Mouse (Mus musculus) midbrain, embryonic 11.5 days (tissue): ENCODE data around the gene Pptc7. TPM values are rescaled to one million over a fixed set of nuclear protein-coding genes. Genes with fewer than 3 reads are reported as not detected.
"Not testable (repeated sequence)": the region's sequence is repeated elsewhere in the genome, so short reads cannot be mapped to it uniquely, and the experiment has no call there.

Experiments
- ATAC-seq: fragments of 200-750 bp; cut with Nextera tagmentation; 2 replicates; pipeline ENCODE4 v1.8.0; 2017; ENCODE audit warnings: moderate TSS enrichment, moderate library complexity; ENCODE audit not compliant: low FRiP score
- DNase-seq: peaks from one replicate; pipeline ENCODE4 v3.0.0; 2015; ENCODE audit warnings: low spot score; ENCODE audit errors: missing footprints
- H3K27ac ChIP-seq: fragments of 300-500 bp; sonication (generic); 2 replicates; pipeline ENCODE4 v1.5.1; 2014; ENCODE audit warnings: low read depth, low read length
- H3K27me3 ChIP-seq: fragments of 300-500 bp; sonication (generic); 2 replicates; pipeline ENCODE4 v1.6.1; 2014; ENCODE audit warnings: mild to moderate bottlenecking, low read length, moderate library complexity, mixed read lengths; ENCODE audit not compliant: control insufficient read depth, insufficient read depth
- H3K36me3 ChIP-seq: fragments of 300-500 bp; sonication (generic); 2 replicates; pipeline ENCODE4 v1.6.1; 2014; ENCODE audit warnings: mild to moderate bottlenecking, low read length, moderate library complexity, mixed read lengths; ENCODE audit not compliant: control insufficient read depth, insufficient read depth
- H3K4me1 ChIP-seq: fragments of 300-500 bp; sonication (generic); 2 replicates; pipeline ENCODE4 v1.6.1; 2014; ENCODE audit warnings: low read length; ENCODE audit not compliant: control insufficient read depth, insufficient read depth
- H3K4me2 ChIP-seq: fragments of 300-500 bp; sonication (generic); 2 replicates; pipeline ENCODE4 v1.6.1; 2014; ENCODE audit warnings: mild to moderate bottlenecking, moderate library complexity
- H3K4me3 ChIP-seq: fragments of 300-500 bp; sonication (generic); 2 replicates; pipeline ENCODE4 v1.5.1; 2014; ENCODE audit warnings: low read depth, low read length
- H3K9ac ChIP-seq: fragments of 300-500 bp; sonication (generic); 2 replicates; pipeline ENCODE4 v1.6.1; 2014; ENCODE audit warnings: low read length
- H3K9me3 ChIP-seq: fragments of 300-500 bp; sonication (generic); 2 replicates; pipeline ENCODE4 v1.6.1; 2016; ENCODE audit warnings: low read length; ENCODE audit not compliant: control insufficient read depth
- WGBS: fragments of 180-500 bp; shearing (Covaris S2); extraction: QIAGEN DNeasy Blood & Tissue Kit; methylation state at CpG from one replicate; pipeline ENCODE4 v1.1.7; 2014; 5-methylcytosine and 5-hydroxymethylcytosine counted together
- polyA plus RNA-seq: library from polyadenylated mRNA; unstranded; fragments of >200 nt; fragmentation: Nextera tagmentation; extraction: Ambion mirVana; gene quantifications from 2 replicates; pipeline ENCODE4 v1.2.1, GENCODE M21; 2014

Gene Pptc7
- polyA plus RNA-seq, 1 experiment from 2014 or later: 7.6 TPM

DNA sequence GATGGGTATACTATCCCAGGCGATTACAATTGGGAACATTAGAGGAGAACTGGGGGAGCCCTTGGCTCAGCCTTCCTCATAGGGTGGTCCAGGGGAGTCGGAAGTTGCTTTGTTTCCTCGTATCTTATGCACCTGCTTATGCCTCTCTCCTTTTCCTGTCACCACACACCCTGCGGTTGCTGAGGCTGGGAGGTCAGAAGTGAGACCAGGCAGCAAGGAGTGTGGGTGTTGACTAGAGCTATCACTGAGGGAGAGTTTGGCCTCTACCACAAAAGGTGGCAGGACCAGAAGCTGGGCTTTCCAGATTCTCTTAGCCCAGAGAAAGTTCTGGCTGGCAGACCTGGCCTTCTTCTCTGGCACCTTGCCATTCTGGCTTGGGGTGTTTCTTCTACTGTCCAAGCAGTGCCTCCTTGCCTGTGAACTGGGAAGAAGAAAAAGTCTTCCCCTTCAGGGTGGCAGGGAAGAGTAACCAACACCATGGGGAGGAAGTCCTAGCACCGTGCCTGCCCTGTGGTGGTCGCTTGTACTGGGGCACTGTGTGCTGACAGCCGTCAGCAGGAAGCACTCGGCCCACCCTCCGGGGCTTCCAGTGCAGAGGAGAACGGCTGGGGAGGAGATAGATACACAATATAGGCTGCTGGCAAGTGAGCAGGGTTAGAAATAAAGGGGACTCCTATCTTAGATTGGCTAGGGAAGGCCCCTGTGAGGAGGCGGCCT lies 33.3 kb downstream of the Pptc7 start:
- no peak overlapping the region for H3K4me2 ChIP-seq
- H3K9me3 ChIP-seq: no peaks in the 10 kb centered on the region
- ATAC-seq (no peak), DNase-seq (no peak)
- H3K36me3 ChIP-seq: no peaks in the 10 kb centered on the region; the same call in 1 of the 2 replicates
- WGBS: 81% methylated on average over 11 of the region's 11 CpGs
- no peak overlapping the region for H3K4me3 ChIP-seq
- H3K27me3 ChIP-seq: no peaks in the 10 kb centered on the region
- H3K27ac ChIP-seq: no peak overlapping the region
- H3K4me1 ChIP-seq: no peaks in the 10 kb centered on the region
- H3K9ac ChIP-seq: no peak overlapping the region

DNA sequence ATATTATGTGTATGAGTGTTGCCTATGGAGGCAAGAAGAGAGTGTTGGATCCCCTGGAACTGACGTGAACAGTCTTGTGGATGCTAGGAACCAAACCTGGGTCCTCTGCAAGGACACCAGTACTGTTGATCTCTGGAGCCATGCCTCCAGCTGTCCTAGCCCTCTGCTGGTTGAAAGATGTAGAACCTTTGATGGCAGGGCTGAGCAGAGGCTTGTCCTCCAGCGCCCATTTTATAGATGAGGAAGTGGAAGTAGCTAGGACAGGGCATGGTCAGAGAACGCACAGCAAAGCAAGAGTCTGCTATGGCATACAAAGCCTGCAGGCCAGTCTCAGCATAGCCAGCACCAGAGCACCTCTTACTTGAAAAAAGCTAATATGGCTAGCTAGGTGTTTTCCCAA lies 33.9 kb downstream of the Pptc7 start:
- DNase-seq (no peak), ATAC-seq (no peak)
- Histone ChIP-seq H3K4me1 (no peaks in the 10 kb centered on the region), H3K27me3 (no peaks in the 10 kb centered on the region), H3K9ac (no peak overlapping the region), H3K9me3 (no peaks in the 10 kb centered on the region), H3K4me3 (no peak overlapping the region), H3K4me2 (no peak overlapping the region), H3K36me3 (no peaks in the 10 kb centered on the region; the same call in 1 of the 2 replicates), H3K27ac (no peak overlapping the region)
- WGBS: 74% methylated on average over 3 of the region's 3 CpGs

- not testable (repeated sequence) for H3K4me1 ChIP-seq, H3K27me3 ChIP-seq, ATAC-seq, H3K9ac ChIP-seq, H3K27ac ChIP-seq, DNase-seq, H3K4me3 ChIP-seq, H3K4me2 ChIP-seq, H3K36me3 ChIP-seq, H3K9me3 ChIP-seq
- 73% methylated on average over 3 of the region's 3 CpGs for WGBS
Observed at GRCm38 (mm10) chr5:122318976-122319375, 34.8 kb downstream of the Pptc7 start.

GRCm38 (mm10) chr5:122319474-122320204 lies 35.5 kb downstream of the Pptc7 start:
- Histone ChIP-seq H3K27ac (no peak overlapping the region), H3K9me3 (no peaks in the 10 kb centered on the region), H3K4me1 (no peaks in the 10 kb centered on the region), H3K4me2 (no peak overlapping the region), H3K36me3 (no peaks in the 10 kb centered on the region; the same call in 1 of the 2 replicates), H3K4me3 (no peak overlapping the region), H3K27me3 (no peaks in the 10 kb centered on the region), H3K9ac (no peak overlapping the region)
- WGBS: 83% methylated on average over 14 of the region's 14 CpGs
- DNase-seq (no peak), ATAC-seq (no peak)

DNA sequence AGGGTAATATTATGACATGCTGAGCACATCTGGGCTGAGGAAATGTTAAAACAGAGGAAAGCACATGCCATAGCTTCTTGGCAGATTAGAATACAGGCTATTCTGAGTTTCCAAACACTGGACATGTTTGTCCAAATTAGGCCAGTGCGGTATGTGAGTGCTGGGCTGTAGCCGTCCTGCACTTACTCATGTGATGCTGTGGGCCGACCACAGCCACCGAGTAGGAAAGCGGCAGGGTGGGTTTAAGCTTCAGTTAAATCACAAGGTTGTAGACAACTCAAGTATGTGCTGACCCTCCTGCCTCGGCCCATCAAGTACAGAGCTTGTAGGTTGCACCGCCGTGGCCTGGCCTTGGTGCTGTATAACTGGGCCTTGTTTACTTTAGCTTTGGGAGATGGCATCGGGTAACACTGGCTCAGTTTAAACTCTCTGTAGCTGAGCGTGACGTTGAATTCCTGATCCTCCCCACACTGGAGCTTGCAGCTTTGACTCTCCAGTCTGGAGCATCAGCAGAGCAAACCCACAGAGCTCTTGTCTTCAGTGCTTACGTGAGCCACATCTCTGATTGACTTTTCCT lies 36.1 kb downstream of the Pptc7 start:
- H3K36me3 ChIP-seq: no peaks in the 10 kb centered on the region; the same call in 1 of the 2 replicates

DNA sequence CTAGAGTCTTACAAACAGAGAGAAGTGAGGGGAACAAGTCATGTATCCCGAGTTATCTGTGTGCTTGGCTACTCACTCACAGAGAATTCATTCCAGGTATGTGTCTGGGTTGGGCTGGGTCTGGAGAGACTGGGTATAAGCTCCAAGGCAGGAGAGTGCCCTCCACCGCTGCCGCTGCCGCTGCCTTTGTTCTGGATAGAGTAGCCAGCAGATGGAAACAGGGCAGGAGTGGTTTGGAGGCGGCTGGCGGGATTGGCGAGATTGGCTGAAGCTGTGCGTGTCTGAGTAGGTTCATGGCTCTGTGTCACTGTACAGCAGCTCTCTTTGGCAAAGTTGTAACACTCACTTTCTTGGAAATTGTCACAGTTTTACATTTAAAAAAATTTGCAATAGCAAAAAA lies 39.4 kb downstream of the Pptc7 start:
- no peak for ATAC-seq
- no peaks in the 10 kb centered on the region; the same call in 1 of the 2 replicates for H3K36me3 ChIP-seq
- H3K27me3 ChIP-seq: no peaks in the 10 kb centered on the region
- no peak overlapping the region for H3K9ac ChIP-seq
- H3K9me3 ChIP-seq: no peaks in the 10 kb centered on the region
- H3K4me2 ChIP-seq: no peak overlapping the region
- no peak overlapping the region for H3K4me3 ChIP-seq
- H3K27ac ChIP-seq: no peak overlapping the region
- 65% methylated on average over 8 of the region's 8 CpGs for WGBS
- DNase-seq: no peak
- no peaks in the 10 kb centered on the region for H3K4me1 ChIP-seq

More for the DNA sequence above, 36.1 kb downstream of the Pptc7 start:
- no peak overlapping the region for H3K27ac ChIP-seq
- no peaks in the 10 kb centered on the region for H3K4me1 ChIP-seq
- no peak overlapping the region for H3K9ac ChIP-seq
- ATAC-seq (no peak), DNase-seq (no peak)
- no peaks in the 10 kb centered on the region for H3K9me3 ChIP-seq
- no peak overlapping the region for H3K4me3 ChIP-seq
- H3K27me3 ChIP-seq: no peaks in the 10 kb centered on the region
- H3K4me2 ChIP-seq: no peak overlapping the region
- 88% methylated on average over 12 of the region's 12 CpGs for WGBS

DNA sequence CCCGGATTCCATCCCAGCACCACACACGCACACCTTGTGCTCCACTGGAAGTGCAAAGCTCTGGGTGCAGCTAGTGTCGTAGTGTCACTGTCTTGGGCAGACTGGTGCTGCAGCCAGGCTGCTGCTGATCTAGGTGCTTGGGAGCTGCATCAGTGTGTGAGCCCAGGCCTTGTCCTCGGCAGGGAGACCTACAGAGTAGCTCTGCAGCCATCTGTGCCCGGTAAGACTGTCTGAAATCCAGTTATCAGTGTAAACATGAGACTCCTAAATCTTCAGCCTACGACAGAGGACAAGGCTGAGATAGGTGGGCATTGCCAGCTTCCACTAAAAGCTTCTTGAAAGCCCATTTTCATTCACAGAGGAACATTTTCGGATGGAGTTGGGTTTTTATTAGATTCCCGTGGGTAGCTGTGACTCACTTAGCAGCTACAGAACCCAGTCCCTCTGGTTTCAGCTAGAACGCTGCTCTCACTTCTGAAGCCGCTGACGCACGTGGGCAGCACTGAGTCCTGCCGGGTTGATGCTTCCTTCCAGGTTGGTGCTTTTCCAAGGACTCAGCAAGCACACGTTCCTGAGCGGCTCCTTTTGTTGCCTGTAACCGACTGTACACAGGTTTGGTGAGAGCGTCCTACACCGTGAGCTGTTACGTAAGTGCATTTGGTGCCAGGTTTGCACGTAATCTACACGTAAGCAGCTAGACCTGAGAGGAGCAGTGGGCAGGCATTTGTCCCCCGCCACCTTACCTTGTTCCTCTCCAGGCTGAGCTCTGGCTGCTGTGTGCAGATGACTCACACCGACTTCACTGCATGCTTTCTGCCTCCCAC lies 40.7 kb downstream of the Pptc7 start:
- Histone ChIP-seq H3K4me3 (no peak overlapping the region), H3K27me3 (no peaks in the 10 kb centered on the region), H3K4me1 (no peaks in the 10 kb centered on the region), H3K4me2 (no peak overlapping the region), H3K27ac (no peak overlapping the region), H3K9me3 (no peaks in the 10 kb centered on the region), H3K9ac (no peak overlapping the region), H3K36me3 (no peaks in the 10 kb centered on the region; the same call in 1 of the 2 replicates)
- ATAC-seq (no peak), DNase-seq (no peak)
- WGBS: 90% methylated on average over 23 of the region's 23 CpGs

- DNase-seq: no peak
- no peaks in the 10 kb centered on the region for H3K4me1 ChIP-seq
- H3K9ac ChIP-seq: no peak overlapping the region
- no peak overlapping the region for H3K27ac ChIP-seq
- H3K36me3 ChIP-seq: no peaks in the 10 kb centered on the region; the same call in 1 of the 2 replicates
- H3K4me2 ChIP-seq: no peak overlapping the region
- H3K27me3 ChIP-seq: no peaks in the 10 kb centered on the region
- H3K4me3 ChIP-seq: no peak overlapping the region
- no peaks in the 10 kb centered on the region for H3K9me3 ChIP-seq
- ATAC-seq: no peak
- WGBS: 86% methylated on average over 8 of the region's 8 CpGs
Observed at GRCm38 (mm10) chr5:122325477-122325876, 41.3 kb downstream of the Pptc7 start.
